Mouse (Mus musculus): ENCODE data around the gene Mrpl38.
"Not testable (repeated sequence)": the region's sequence is repeated elsewhere in the genome, so short reads cannot be mapped to it uniquely, and the experiment has no call there.

The Mrpl38 gene

GRCm38 (mm10) chr11:116143468-116143867 is 4.8 kb upstream of the Mrpl38 start:
- DNase-seq (ENCODE audit: low spot score), result no peak

GRCm38 (mm10) chr11:116142211-116142991 is 3.7 kb upstream of the Mrpl38 start:
- peak; percentile 31 for DNase-seq (ENCODE audit: low spot score)

GRCm38 (mm10) chr11:116138096-116138467 is 586 bp downstream of the Mrpl38 start:
- no peak for DNase-seq (ENCODE audit: low spot score)

GRCm38 (mm10) chr11:116134171-116134570 is 4.5 kb downstream of the Mrpl38 start:
- DNase-seq (ENCODE audit: low spot score), result no peak

GRCm38 (mm10) chr11:116133497-116133896 is 5.2 kb downstream of the Mrpl38 start:
- DNase-seq (ENCODE audit: low spot score), result no peak

GRCm38 (mm10) chr11:116132366-116133333 is 6.0 kb downstream of the Mrpl38 start:
- DNase-seq (ENCODE audit: low spot score), result no peak

- no peak for DNase-seq (ENCODE audit: low spot score)
Observed at GRCm38 (mm10) chr11:116131349-116132170, 7.1 kb downstream of the Mrpl38 start.

- peak; percentile 93 for DNase-seq (ENCODE audit: low spot score)
Observed at GRCm38 (mm10) chr11:116130488-116131205, 8.0 kb downstream of the Mrpl38 start, which contains the start of gene Trim65. Trim65 (minus strand) TSS chr11:116131128.

- DNase-seq (ENCODE audit: low spot score), result no peak
Observed at GRCm38 (mm10) chr11:116129993-116130487, 8.6 kb downstream of the Mrpl38 start.

GRCm38 (mm10) chr11:116129091-116129790 is 9.4 kb downstream of the Mrpl38 start:
- DNase-seq (ENCODE audit: low spot score), result no peak

- no peak for DNase-seq (ENCODE audit: low spot score)
Observed at GRCm38 (mm10) chr11:116127986-116128385, 10.7 kb downstream of the Mrpl38 start.

GRCm38 (mm10) chr11:116127156-116127980 is 11.3 kb downstream of the Mrpl38 start, which contains the start of gene Trim47:
Trim47 (minus strand) TSS chr11:116127210.
- DNase-seq (ENCODE audit: low spot score), result peak; percentile 86

- DNase-seq (ENCODE audit: low spot score), result no peak
Observed at GRCm38 (mm10) chr11:116126261-116126660, 12.4 kb downstream of the Mrpl38 start.

- not testable (repeated sequence) for DNase-seq (ENCODE audit: low spot score)
Observed at GRCm38 (mm10) chr11:116121731-116122245, 16.9 kb downstream of the Mrpl38 start.

- DNase-seq (ENCODE audit: low spot score), result no peak
Observed at GRCm38 (mm10) chr11:116117819-116118218, 20.8 kb downstream of the Mrpl38 start.

- DNase-seq (ENCODE audit: low spot score), result no peak
Observed at GRCm38 (mm10) chr11:116117241-116117640, 21.4 kb downstream of the Mrpl38 start.

GRCm38 (mm10) chr11:116111611-116112203 is 27.0 kb downstream of the Mrpl38 start:
- no peak for DNase-seq (ENCODE audit: low spot score)

- no peak for DNase-seq (ENCODE audit: low spot score)
Observed at GRCm38 (mm10) chr11:116111067-116111466, 27.6 kb downstream of the Mrpl38 start.

- no peak for DNase-seq (ENCODE audit: low spot score)
Observed at GRCm38 (mm10) chr11:116110540-116110939, 28.1 kb downstream of the Mrpl38 start.
